Mouse (Mus musculus) lung, postnatal 4 days (tissue): ENCODE measurements around the gene Rpl23a.
"Not testable (repeated sequence)": the region's sequence is repeated elsewhere in the genome, so short reads cannot be mapped to it uniquely, and the experiment has no call there.

Experiments
- DNase-seq, 2 experiments: peaks; one replicate each; pipeline ENCODE4 v3.0.0; 2021

Gene Rpl23a

GRCm38 (mm10) chr11:78138023-78138422 is 45.4 kb downstream of the Rpl23a start:
- no peak for DNase-seq

GRCm38 (mm10) chr11:78137584-78137983 is 45.8 kb downstream of the Rpl23a start:
- DNase-seq, result no peak

DNA sequence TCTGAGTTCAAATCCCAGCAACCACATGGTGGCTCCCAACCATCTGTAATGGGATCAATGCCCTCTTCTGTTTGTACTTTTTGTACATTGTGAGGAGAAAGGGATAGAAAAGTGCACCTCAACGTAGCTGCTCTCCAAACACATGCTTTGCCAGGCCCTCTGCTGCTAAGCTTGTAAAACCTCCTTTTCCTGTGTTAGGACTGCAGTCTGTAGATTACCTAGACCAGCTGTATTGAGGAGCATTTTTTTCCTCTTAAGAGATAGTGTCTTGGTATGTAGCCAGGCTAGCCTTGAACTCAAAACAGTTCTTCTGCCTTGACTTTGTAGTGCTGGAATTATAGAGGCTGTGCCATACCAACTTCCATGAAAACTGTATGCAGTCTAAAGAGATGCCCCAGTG is 47.3 kb downstream of the Rpl23a start:
- DNase-seq, result no peak

- not testable (repeated sequence) for DNase-seq
Measured at GRCm38 (mm10) chr11:78135314-78135713, 48.1 kb downstream of the Rpl23a start.

DNA sequence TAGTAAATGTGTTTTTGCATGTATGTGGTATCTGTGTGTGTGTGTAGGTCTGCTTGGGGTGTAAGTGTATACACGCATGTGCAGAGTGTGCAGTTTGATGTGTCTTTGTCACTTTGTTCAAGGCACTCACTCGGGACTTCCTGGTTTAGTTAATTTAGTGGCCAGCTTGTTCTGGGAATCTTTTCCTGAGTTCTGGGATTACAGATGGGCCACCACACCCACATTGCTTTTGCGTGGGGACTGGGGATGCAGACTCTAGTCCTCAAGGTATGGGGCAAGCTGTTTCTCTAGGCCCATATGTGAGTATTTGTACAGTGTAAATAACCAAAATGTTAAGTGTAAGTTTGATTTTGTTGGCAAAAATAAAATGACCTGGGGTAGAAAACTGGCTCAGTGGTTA is 49.0 kb downstream of the Rpl23a start:
- no peak for DNase-seq

- no peak for DNase-seq
Measured at GRCm38 (mm10) chr11:78133915-78134314, 49.5 kb downstream of the Rpl23a start.
